Mouse (Mus musculus): Measurements from ENCODE around the gene Hoxd3. TPM values are rescaled to one million over a fixed set of nuclear protein-coding genes. Genes with fewer than 3 reads are reported as not detected.

Gene Hoxd3
- polyA plus RNA-seq, 3 experiments from 2014 or later: not detected

DNA sequence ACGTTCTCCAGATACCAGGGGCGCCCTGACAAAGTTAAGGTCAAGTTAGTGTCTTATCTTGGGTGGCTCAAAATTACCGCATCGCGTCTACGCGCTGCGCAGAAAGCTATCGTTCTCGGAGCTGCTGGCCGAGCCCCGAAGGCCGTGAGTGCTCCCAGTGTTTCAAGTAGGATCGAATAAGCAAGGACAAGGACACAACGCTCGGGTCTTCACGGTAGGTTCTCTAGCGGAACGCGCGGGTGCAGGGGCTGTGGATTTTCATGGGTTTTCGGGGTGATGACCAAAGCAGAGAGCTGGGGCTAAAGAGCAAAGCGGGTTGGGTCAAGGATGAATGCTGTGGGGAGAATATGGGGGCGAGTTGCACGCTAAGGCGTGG lies 32.1 kb upstream of the Hoxd3 start:
- ATAC-seq: no peak

DNA sequence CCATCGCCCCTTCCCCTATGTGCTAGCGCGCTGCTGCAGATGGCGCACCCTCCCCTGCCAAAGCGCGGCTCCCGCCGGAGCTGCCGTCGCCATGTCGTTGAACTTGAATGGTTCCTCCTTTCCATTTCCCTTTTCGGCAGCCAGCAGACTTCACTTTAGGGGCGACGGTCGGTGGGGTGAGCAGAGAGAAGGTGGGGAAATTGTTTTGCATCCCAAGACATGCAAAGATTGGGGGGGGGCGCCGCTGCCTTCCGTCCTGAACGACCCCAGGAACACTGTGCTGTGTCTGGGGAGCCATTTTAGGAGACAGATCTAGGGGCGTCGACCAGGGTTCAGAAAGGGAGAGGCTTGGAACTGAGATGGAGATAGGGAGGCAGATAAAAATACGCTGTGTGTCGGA lies 31.7 kb upstream of the Hoxd3 start:
- ATAC-seq: no peak

DNA sequence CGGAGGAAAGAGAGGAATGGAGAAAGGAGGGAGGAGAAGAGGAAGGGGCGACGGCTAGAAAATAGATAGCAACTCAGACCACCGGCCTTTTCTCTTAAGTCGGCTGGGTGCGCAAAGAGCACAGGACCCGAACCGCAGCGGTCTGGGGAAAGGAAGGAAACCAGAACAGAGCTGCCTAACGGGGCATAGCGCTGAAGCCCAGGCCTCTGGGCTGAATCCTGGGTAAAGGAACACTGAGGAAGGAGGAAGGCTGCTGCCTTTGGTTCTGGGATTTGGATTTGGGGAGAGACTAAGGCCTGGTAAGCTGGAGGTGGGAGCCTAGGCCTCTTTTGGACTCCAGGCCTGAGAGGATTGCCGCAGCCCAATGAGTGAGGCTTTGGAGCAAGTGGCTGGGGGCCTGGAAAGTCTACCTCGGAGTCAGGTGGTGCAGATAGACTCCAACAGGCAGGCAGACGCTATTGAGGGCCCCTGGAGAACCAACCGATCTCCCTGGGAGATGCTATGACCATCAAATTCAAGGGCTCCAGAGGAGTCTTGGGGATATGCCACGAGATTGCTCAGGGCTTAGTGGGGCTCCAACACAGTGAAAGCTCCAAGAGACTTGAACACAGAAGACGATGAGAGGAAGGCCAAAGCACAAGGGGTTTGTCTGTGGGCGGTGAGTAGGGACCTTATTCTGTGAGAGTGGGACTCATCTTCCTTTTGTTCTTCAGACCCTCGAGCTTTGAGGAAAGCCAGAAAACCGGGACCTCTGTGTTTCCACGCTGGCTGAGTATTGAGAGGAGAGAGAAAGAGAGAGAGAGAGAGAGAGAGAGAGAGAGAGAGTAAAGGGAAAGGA lies 30.9 kb upstream of the Hoxd3 start:
- ATAC-seq: no peak

DNA sequence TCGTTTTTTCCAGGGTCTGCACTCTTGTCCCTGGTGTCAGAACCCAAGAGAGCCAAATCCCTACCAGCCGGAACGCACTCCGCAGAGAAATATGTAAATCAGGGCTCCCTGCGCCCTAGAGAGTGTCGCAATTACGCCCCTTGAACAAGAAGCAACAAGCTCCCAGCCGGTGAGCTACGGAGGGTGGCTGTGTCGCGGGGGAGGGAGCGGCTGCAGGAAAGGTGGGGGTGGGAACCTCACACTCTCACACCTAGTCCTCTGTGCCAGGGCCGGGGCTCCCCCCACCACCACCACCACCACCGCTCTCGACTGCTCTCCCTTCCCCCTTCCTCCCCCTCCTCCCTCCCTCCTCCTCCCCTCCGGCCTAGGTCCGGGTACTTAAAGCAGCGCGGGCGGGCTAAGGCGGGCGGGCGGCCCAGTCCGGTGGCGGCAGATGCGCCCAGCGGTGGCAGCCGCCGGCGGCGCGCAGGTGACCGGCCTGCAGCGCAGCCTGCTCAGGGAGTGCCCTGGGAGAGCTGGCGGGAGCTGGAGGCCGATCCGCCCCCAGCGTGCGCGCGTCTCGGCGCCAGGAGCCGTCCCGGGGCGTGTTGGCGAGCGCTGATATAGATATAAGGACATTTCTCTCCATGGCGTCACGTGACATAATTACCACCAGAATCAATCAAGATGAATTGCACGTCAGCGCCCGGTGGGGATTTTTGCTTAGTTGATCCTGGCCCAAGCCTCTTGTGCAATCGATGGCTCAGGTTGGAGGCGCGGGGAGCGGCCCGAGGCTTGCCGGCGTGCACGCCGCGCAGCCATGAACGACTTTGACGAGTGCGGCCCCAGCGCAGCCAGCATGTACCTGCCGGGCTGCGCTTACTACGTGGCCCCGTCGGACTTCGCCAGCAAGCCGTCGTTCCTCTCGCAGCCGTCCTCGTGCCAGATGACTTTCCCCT lies 29.9 kb upstream of the Hoxd3 start:
- no peak for ATAC-seq

DNA sequence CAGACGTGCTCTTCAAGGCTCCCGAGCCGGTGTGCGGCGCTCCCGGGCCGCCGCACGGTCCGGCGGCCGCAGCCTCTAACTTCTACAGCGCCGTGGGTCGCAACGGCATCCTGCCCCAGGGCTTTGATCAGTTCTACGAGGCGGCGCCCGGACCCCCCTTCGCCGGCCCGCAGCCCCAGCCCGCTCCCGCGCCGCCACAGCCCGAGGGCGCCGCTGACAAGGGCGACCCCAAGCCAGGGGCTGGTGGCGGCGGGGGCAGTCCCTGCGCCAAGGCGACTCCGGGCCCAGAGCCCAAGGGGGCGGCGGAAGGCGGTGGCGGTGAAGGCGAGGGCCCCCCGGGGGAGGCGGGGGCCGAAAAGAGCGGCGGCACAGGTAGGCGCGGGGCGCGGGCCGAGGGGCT lies 28.9 kb upstream of the Hoxd3 start:
- ATAC-seq: no peak

DNA sequence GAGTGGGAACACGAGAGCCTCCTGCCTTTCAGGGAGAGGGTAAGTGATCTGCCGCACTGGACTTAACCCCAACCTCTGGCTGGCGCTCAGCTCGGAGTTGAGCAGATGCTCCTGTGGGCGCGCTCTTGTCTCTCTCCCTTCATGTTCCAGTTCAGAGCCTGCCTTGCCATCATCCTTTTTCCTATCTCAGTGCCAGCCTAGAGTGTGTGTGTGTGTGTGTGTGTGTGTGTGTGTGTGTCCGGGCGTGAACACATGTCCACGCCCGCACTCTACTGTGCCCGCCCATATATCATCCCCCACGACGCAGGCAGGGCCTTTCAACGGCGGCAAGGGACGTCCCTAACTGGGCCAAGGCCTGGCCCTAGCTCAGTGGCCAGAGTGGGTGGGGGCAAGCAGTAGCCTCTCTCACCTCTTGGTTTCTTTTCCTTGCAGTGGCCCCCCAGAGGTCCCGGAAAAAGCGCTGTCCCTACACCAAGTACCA lies 28.2 kb upstream of the Hoxd3 start:
- ATAC-seq: no peak

DNA sequence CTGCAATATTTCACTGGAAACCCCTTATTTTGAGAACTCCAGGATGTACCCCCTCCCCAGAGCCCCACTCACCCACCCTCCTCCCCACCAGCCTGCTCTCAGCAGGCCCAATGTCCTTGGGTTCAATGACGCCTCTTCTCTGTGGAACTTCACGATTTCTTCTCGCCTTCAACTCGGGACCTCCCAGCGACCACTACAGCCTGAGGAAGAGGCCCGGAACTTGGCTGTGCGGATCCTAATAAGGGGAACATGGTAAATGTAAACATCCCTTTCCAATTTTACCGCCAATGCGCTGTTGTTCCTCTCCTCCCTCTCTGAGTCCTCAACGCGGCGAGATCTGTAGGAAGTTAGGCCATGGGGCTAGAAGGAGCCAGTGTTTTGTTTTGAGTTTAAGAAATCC lies 27.6 kb upstream of the Hoxd3 start:
- no peak for ATAC-seq

DNA sequence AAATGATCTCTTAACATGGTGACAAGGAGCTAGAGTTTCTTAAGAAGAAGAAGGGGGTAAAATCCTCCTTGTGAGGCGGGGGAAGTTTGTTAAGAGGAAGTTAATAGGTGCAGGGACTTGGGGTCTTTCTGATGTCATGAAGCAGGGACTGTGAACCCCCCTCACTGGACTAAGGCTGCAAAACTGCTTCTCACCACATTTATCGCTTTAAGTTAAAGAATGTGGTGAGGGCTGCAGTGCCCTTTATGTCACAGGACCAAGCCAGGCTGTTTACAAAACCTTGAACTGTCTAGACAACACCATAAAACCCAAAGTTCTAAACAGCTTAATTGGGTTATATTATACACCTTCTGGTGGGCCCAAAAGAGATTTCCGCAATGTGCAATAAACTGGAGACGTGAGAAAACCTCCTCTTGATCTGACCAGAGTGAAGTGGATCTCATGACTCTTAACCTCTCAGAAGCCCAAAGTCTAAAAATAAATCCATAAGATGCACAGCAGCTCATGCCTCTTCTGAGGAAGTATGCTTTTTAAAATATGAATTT lies 26.6 kb upstream of the Hoxd3 start:
- ATAC-seq: no peak

DNA sequence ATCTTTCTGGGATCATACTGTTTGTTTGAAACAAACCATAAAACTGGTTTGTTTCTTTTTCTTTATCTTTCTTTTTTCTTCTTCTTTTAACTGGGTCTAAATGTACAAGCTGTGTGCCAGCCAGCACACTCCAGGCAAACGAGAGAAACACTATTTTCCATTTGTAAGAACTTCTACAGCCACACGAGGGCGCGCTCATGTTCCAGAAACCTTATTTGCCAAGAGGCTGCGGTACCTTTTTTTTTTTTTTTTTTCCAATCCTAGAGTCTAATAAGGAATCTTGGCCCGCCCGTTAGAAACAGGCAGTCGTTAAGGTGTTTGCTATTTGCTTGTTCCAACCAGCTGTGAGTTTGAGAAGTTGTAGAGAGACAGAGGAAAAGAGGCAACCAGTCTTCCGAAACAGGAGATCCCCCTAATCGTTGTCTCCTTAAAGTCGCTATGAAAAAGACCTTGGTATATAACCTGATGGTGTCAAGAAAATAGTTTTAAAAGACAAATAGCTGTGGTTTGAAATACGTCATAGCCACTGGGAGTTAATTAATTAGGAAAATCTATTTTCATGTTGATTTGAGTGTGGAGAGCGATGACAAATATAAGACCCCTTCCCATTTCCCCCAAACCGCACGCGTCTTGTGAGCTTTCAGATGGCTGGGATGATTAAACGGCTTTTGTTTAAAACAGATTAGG lies 25.3 kb upstream of the Hoxd3 start:
- ATAC-seq: peak; percentile 42

DNA sequence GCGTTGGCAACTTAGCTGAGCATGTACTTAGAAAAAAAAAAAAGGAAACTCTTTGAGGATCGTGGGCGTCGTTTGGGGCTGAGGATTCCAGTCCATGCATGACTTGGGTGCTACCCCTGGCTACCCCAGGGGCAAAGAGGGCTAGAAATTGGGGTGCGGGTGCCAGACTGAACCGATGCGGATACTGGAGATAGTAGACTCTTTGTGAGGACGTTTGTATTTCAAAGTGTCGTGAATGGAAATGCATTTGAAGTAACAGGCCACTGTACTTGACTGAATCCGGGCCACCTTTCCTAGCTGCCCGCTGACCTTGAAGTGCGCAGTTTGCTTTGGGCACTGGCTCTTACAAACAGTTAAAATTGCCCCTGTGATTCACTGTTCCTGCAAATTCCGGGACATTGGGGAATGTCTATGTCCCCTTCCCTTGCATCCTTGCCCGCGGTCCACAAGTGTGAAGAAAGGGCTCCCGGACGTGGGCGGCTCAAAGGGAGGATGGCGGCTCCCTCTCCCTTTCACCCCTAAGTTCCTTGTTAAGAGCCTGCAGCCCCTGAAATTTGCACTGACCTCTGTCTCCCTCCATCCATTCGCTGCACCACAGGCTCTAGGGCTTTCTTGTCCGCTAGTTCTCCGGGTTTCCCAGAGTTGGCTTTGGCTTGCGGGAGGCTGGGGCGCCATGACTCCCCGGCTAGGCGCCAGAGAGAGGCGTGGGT lies 24.6 kb upstream of the Hoxd3 start:
- ATAC-seq: no peak

DNA sequence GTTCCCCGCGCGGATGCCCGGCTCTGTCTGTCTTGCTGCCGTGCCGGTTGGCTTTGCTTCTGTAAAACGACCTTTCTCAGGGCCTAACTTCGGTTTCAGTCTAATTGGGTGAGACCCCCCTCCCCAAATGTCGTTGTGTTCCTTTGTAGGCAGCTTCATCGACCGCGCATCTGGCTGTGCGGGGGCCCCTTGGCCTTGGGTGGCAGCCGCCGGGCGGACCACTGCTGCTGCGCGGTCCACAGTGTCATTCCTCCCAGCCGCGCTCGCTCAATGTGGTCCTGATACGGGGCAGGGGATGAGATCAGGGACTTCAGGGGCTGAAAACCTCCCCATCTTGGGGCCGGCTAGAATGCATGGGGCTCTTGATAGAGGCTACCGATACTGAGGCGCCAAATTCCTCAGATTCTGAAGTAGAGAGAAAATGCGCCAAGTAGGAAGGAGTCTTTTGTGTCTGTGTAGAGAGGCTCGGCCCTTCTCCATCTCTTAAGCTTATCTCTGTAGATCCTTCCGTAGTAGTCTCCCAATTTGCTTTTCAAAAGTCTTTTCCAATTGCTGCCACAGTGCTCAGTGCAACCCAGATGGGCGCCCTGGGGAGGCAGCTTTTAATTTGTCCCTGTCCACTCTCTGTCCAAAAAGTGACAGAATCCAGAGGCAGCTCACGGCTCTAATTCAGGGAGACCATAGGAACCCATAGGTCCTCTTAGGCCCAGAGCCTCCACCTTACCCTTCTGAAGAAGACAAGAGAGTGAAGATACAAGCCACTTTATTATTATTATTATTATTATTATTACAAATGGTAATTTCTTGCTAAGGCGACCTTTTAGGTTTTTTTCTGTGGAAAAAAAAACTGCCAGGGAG lies 23.8 kb upstream of the Hoxd3 start:
- ATAC-seq: no peak

DNA sequence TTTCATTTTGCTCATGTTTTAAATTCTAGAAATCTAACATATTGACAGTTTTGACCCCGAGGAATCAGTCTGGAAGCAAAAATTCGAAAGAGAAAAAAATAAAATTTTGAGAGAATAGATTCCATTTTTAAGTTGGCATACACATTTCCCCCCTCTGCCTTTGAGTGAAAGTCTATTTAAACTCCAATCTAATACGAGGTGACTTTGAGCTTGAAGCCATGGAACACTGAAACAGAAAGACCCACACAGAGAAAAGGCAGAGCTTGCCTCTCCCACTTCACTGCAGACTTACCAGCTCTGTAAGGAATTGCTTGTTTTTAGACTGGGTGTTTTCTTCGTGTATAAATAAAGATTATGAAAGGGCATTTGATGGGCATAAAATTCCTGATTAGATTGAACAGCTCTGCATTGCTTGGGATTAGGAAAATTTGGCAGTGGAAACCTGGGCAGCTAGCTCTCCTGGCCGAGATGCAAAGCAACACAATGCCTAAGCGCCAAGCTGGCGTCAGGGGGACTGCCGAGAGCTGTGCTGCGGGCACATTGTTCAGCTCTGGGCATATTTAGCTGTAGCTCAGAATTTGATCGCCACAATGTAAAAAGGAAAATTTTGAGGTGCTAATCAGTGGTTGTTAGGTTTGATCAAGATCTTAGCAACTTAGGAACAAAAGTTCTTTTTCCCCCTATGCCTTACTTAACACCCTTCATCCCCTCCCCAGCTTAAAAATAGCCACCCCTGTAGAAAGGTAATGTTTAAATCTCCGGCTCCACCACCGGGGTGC lies 22.7 kb upstream of the Hoxd3 start:
- ATAC-seq: no peak

DNA sequence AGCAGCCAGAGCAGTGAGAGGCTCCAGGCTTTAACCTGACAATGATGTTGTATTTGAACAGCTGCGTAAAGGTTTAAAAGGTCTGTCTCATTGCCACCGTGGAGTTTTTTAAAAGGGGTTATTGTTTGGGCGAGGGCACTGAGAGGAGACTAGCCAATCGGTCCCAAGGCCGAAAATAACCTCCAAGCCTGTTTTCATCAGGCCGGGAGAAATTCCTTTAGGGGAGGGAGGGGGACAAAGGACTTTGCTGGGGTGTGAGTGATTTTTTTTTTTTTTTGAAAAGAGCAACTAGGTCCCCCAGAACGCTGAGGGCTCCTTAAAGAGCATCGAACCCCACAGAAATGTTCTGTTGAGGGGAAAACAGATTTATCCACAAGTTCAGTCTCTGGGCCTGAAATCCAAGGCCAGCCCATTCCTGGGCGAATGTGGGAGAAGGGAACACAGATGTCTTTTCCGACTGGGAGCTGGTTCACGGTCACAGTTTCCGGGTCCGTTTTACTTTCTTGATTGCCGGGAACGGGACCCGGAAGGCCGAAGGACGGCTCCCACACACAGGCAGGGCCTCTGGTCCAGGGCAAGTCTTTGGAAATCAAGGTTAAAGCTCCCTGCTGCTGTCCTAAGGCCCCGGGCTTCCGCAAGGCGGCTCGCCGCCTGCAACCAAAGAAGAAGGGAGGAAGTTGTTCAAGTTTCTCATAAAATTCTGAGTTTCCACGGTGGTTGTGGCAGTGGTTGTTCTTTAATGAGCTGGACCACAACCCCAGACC lies 22.0 kb upstream of the Hoxd3 start:
- ATAC-seq: no peak

DNA sequence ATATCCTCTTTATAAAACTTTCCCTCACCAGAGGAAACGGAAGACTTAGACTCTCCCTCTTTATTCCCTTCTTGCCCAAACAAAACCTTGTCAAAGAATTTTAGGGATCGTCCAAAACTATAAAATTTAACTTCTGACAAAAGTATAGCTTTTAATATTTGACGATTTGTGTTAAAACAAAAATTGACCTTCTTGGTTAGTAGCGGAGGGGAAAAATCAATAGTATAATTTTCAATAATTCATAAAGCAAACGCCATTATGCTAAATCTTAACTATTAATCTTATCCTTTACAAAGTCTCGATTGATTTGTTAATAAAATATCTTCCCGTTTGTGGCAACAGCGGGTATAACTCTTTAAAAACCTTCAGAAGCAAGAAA lies 21.4 kb upstream of the Hoxd3 start:
- ATAC-seq: no peak

DNA sequence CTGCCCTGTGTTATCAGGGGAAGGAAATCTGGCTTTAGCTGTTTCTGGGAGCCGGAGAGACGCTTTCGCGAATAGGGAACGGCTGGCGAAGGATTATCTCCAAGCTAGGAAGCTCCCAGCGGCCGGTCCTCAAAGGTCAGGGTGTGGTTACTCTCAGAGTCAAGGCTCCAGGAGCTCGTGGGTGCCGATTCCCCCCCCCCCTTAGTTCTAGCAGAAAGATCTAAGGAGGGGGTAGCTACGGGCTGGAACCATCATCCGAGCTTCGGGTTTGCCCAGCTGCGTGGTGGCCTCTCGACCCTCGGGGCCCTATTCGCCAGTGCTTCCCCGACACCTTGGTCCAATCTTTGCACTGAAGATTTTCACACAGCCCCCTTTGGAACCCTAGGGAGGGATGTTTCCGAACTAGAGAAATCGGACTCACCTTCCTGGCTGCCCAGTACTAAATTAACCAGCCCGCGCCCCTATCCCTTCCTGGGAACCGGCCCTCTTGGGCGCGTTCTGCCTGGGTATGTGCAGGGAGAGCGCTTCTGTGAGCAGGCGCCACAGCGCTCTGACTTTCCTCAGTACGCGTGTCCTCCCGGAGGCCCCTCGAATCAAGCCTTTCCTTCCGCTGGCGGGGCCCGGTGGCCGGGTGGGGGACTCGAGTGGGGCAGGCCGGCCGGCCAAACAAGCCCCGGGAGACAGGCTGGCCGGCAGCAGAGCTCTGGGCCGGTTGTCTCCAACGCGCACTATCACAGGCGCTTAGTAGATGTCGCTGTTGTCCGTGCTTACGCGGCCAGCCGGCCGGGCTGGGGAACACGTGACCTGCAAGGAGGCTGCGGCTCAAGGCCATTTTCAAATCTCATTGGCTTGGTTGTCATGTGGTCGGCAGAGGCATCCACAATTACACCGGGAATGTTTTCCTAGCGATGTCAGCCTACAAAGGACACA lies 20.4 kb upstream of the Hoxd3 start, which contains the start of gene Hoxd10:
Hoxd10 (plus strand) TSS at position 903 of the 930 bp plus-strand sequence.
- ATAC-seq: no peak

DNA sequence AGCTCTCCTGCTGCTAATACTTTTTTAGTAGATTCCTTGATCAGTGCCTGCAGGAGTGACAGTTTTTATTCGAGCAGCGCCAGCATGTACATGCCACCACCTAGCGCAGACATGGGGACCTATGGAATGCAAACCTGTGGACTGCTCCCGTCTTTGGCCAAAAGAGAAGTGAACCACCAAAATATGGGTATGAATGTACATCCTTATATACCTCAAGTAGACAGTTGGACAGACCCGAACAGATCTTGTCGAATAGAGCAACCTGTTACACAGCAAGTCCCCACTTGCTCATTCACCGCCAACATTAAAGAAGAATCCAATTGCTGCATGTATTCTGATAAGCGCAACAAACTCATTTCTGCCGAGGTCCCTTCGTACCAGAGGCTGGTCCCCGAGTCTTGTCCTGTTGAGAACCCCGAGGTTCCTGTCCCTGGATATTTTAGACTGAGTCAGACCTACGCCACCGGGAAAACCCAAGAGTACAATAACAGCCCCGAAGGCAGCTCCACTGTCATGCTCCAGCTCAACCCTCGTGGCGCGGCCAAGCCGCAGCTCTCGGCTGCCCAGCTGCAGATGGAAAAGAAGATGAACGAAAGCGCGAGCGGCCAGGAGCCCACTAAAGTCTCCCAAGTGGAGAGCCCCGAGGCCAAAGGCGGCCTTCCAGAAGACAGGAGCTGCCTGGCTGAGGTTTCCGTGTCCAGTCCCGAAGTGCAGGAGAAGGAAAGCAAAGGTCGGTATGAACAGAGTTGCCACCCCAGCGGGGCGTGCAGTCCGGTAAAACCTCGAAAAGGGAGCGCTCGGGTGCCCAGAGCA lies 19.5 kb upstream of the Hoxd3 start:
- no peak for ATAC-seq

DNA sequence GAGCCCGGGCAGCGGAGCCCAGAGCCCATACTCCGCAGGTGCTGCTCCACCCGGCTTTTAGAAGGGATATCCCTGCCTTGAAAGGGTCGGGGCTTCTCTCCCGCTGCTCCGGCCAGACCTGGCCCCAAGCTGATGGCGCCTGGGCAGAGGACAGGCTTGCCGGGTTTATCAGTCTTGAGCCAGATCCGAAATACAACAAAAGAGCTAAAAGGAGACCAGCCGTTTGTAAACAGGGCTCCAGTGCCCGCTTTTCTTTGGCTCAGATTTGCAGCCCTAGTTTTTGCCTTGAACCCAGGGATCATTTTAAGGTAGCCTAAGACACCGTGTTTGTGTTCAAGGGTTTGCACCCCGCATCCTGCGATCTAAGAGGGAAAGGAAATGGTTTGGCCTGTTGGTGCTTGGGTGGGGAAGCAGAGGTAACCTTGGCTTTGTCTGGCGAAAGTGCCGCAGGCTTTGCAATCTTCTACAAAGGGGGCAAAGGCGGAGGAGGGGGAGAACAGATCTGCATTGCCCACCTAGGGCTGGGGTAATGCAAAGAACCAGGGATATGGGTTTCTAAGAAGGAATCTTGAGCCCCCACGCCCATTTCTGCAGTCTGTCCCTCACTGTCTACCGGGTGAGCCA lies 18.8 kb upstream of the Hoxd3 start:
- ATAC-seq: no peak
